Mouse (Mus musculus): ENCODE results near the gene Pspc1.
"Not testable (repeated sequence)": the region's sequence is repeated elsewhere in the genome, so short reads cannot be mapped to it uniquely, and the experiment has no call there.

Pspc1 gene

DNA sequence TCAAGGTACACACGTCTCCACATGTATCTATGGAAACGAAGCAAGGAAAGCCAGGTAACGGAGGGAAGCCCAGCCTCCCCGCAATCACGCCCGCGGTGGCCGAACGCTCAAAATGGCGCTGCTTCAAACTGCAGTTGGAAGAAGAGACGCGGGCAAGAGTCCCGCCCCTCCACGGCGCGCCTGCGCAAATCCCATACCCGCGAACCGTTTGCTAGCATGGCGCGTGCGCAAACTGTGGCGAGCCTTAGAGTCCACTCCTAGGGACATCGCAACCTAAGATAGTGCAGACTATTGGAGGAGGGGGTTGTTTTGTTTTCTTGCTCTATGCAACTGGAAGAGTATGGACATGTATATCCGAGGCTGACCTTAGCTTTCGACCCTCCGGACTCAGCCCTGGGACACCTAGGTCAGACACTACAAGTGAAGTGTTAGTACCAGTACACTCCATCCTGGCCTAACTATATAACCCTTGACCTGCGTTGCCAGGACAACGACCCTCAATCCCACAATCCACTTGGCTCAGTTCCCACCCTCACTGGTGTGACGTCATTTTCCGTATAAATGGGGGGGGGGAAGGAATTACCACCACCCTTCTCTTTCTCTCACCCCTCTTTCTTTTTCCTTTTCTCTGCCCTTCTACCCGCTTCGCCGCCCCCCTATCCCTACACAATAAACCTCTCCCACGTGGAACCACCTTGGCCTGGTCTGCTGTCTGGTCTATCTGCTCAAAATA lies at the start of gene Pspc1:
Pspc1 (minus strand) TSS at position 117 of the 733 bp plus-strand sequence.
- DNase-seq (ENCODE audit: low spot score in 2 of 2), result peak; percentile 98

- no peak for DNase-seq (ENCODE audit: low spot score in 2 of 2)
Measured at GRCm38 (mm10) chr14:56824562-56824961, 46.4 kb upstream of the Pspc1 start.

DNA sequence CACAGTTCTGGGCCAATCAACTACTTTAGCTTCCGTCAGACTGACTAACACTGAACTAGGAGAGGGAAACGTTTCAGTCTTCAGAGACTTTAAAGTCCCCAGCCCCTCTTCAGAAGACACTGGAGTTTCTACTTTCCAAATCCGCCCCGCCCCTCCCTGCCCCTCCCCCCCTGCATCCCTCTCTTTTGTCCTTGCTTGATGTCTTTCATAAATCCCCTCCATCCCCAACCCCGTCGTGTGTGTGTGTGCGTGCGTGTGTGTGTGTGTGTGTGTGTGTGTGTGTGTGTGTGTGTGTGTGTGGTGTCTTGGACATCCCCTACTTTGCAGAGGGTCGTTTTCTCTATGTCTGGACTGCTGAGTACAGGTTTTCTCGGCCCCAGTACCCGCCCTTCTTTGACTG lies 39.5 kb upstream of the Pspc1 start:
- DNase-seq (ENCODE audit: low spot score in 2 of 2), result no peak

- DNase-seq (ENCODE audit: low spot score in 2 of 2), result no peak
Measured at GRCm38 (mm10) chr14:56817131-56817530, 39.0 kb upstream of the Pspc1 start.

- no peak for DNase-seq (ENCODE audit: low spot score in 2 of 2)
Measured at GRCm38 (mm10) chr14:56816541-56816940, 38.4 kb upstream of the Pspc1 start.

DNA sequence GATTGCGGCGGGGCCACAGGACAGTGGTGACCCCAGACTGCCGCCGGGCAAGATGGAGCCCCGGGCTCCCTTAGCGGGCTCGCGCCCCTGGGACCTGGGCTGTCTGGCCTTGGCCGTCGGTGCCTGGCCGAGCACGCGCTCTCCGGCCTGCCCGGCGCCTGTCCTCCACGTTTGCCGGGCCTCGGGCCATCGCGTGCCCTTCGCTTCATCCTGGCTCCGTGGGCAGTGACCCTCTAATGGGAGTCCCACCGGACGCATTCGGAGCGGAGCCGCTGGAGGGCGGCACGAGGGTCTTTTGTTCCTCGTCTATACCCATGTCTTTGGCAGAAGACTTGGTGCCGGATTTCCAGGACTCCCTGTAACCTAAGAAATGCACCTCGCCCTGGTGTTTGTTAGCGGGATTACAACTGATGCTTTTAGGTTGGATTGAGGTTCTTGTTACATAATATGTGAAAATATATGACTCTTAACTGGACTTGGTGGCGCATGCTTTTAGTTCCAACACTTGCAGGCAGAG lies 34.5 kb upstream of the Pspc1 start:
- DNase-seq (ENCODE audit: low spot score in 2 of 2), result peak; percentile 79 to 83

GRCm38 (mm10) chr14:56811701-56812339 lies 33.7 kb upstream of the Pspc1 start, which contains the start of gene Zmym5:
TSS of gene Zmym5 (minus strand) at chr14:56811716.
- peak; percentile 81 to 86 for DNase-seq (ENCODE audit: low spot score in 2 of 2)

DNA sequence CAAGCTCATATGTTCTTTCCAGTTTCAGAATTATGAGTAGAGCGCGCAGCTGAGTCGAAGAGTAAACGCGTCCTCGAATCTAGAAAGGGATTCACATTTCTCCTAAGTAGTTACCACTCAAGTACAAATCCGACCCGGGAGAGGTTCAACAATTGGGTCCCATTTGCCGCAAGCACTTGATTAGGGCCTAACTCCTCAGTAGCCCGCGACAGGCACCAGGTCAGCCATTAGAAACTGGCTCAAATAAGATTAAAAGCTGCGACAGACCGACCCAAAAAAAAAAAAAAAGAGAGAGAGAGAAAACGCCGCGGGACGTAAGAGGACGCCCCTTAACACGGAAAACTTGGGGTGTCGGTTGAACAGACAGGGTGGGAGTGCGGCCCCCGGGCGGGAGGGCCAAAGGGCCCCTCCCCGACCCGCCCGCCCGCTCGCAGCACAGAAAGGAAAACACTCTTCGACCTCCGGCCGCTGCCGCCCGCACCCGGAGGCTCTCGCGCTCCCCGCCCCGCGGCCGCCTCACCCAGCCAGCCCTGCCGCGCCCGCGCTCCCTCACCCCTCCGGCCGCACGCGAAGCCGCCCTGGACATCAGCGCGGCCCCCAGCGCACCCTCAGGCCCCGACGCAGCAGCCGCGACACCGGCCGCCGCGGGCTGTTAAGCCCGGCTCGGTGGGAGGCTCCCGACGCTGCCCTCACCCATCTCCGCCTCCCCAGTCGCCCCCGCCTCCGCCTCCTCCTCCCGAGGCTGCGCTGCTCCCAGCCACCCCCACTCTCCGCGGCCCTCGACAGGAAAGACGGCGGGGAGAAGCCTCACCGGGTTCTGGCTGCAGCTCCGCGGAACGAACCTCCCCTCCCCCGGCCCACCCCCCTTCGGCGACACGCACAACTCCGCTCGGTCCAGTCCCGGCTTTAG lies 32.9 kb upstream of the Pspc1 start:
- DNase-seq (ENCODE audit: low spot score in 2 of 2), result peak; percentile 18 to 29

GRCm38 (mm10) chr14:56793243-56793642 lies 15.1 kb upstream of the Pspc1 start:
- peak; percentile 39 to 68 for DNase-seq (ENCODE audit: low spot score in 2 of 2)

DNA sequence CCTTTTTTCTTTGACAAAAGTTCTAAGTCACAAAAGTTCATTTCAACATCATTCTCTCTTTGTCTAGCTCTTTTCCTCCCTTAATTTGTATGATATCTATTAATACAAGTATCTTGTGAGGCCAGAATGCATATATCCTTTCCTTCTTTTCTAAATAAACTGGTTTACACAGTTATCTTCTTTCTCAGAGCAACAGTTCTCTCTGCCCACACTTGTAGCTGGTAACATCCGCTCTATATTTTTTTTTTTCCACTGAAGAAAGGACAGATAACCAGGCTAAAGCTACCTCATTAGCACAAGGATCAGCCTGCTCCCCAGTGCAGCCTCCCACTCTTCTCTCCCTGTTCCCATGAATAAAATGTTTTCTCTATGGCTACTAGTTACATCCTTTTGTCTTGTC lies 6.5 kb upstream of the Pspc1 start:
- DNase-seq (ENCODE audit: low spot score in 2 of 2), result no peak

GRCm38 (mm10) chr14:56778933-56779300 lies 801 bp upstream of the Pspc1 start:
- no peak for DNase-seq (ENCODE audit: low spot score in 2 of 2)

DNA sequence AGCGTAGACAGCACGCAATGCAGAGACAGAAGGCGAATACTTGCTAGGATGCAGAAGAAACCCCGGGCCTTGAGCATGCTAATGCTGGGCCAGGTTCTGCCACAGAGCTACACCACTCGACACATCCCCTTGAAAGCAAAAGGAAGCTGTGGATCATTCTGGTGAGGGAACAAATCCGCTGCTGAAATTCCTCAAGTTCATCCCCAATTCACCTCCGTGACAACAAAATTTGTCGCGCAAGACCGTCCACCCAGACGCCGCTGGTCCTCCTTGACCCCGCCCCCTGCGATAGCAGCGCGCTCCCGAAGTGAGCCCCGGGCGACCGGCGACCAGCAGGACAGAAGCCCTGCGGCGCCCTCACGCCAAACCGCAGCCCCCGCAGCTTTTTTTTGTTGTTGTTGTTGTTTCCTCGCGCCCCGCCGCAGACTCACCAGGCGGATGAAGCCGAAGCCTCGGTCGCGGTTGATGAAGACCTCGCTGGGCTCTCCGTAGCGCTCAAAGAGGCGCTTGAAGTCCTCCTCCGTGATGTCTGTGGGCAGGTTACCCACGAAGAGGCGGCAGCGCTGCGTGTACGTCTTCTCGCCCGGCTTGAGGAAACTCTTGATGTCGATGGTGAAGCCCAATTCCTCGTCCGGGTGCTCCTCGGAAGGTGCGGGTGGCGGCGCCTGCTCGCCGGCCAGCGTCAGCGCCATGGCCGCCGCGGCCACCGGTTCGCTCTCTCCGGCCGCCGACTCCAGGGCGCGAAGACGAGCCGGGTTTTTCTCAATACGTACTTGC lies 568 bp downstream of the Pspc1 start:
- peak; percentile 54 to 70 for DNase-seq (ENCODE audit: low spot score in 2 of 2)

DNA sequence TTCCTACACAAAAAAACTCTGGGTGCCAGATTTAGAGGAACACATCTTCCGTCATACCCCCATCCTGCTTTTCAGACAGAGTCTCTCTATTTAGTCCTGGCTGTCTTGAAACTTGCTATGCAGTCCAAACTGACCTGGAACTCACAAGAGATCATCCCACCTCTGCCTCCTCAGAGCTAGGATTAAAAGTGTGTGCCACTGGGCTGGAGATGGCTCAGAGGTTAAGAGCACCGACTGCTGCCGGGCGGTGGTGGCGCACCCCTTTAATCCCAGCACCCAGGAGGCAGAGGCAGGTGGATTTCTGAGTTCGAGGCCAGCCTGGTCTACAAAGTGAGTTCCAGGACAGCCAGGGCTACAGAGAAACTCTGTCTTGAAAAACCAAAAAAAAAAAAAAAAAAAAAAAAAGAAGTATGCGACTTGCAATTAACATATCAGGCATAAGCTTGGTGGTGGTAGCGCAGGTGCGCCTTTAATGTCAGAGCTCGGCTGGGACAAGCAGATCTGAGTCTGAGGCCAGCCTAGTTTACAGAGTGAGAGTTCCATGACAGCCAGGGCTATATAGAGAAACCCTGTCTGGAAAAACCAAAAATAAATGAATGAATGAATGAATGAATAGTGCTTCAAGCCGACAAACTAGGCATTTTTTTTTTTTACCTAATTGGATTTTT lies 1.4 kb downstream of the Pspc1 start:
- DNase-seq (ENCODE audit: low spot score in 2 of 2), result no peak

DNA sequence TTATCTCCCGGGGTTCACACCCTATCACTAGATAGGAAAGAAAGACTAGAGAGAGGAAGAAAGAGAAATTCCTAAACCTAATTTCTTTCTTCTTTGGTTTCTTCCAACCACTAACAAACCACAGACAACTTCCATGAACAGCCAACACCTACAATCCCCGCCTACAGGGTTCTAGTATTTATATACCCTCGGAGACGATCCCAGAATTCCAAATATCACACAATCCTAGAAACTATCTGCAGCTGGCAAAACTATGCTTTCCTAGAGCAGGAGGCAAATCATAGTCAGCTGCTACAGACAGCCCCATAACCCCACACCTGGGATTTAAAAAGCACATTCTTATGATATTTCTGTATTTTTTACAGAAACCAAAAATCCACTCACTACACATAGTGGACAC lies 2.7 kb downstream of the Pspc1 start:
- DNase-seq (ENCODE audit: low spot score in 2 of 2), result peak in 1 of 2 experiments; percentile 14

GRCm38 (mm10) chr14:56766438-56766837 lies 11.7 kb downstream of the Pspc1 start:
- not testable (repeated sequence) for DNase-seq (ENCODE audit: low spot score in 2 of 2)

GRCm38 (mm10) chr14:56765117-56765516 lies 13.0 kb downstream of the Pspc1 start:
- not testable (repeated sequence) for DNase-seq (ENCODE audit: low spot score in 2 of 2)

DNA sequence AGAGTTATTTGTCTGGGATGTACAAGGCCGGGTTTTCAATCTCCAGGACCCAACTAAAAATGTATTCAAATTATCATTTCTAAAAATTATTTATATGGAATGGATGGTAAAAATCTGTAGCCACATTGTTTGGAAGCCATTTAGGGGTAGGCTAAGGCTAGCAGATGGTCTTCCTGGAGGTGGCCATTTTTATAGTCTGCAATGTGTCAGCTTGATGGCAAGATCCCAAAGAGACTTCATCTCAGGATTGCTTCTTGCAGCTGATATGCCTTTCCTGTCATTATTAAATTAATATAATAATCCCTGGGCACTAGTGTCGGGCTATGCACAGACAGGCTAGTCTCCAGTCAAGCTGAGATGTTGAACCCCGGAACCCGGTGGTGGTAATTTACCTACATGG lies 26.8 kb downstream of the Pspc1 start:
- DNase-seq (ENCODE audit: low spot score in 2 of 2), result no peak

DNA sequence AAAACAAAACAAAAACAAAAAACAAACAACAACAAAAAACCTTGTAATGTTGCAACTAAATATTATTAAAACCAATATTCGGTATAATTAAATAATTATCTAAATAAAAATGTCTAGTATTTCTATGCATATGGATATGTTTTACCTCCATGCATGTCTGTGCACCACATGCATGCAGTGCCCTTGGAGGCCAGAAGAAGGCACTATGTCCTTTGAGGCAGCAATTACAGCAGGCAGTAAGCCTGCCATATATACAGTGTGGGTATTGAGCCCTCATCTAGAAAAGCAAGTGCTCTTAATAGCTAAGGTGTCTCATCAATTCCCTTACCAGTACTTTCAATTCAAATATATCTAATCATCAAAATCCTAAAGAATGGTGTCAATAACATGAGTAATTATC lies 37.9 kb downstream of the Pspc1 start:
- DNase-seq (ENCODE audit: low spot score in 2 of 2), result no peak

DNA sequence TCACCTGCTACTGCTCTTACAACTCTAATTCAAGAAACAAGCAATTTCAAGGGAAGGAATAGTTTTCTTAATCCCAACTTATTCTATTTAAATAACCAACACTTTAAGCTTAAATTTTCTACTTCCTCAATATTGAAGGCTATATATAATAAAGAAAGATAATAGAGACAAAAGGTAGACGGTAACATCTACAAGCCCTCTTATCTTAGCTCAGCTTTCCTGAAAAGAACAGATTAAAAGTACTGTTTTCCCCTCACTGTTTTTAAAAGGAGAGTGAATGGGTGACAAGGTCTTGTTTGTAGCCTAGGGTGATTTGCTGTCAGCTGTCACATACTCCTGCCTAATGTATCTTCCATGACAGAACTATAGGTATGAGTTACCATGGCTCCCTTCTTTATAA lies 51.6 kb downstream of the Pspc1 start:
- DNase-seq (ENCODE audit: low spot score in 2 of 2), result no peak

GRCm38 (mm10) chr14:56705687-56706086 lies 72.4 kb downstream of the Pspc1 start:
- DNase-seq (ENCODE audit: low spot score in 2 of 2), result no peak

- DNase-seq (ENCODE audit: low spot score in 2 of 2), result no peak
Measured at GRCm38 (mm10) chr14:56702644-56703043, 75.5 kb downstream of the Pspc1 start.
